Mouse (Mus musculus) cerebellum, postnatal 14 days (tissue): Measurements from ENCODE around the gene Yap1.
A peak's percentile ranks its signal among the peaks of the same experiment; 100 is the strongest.

Source experiments
- DNase-seq, 2 experiments: peaks; one replicate each; pipeline ENCODE4 v3.0.0; 2021; ENCODE audit warnings: mixed read lengths in 2 of 2

Gene Yap1

DNA sequence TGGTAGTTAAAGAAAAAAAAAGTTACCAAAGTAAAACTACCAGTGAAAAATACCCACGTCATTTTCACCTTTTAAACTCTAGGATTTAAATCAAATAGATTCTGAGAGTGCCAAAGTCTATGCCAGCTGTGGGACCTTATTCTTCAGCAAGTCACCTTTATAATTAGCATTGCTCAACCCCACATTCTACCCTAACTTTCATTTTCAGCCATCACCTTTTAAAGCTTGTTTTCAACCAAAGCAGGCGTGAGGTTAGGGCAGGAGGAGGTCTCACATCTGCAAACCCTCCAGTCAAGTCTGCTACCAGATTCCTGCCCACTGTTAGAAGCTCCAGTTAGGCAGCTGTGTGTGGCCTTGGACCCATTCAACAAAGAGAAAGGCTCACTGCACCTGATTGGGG, 32.4 kb downstream of the Yap1 start:
- DNase-seq, result no peak

DNA sequence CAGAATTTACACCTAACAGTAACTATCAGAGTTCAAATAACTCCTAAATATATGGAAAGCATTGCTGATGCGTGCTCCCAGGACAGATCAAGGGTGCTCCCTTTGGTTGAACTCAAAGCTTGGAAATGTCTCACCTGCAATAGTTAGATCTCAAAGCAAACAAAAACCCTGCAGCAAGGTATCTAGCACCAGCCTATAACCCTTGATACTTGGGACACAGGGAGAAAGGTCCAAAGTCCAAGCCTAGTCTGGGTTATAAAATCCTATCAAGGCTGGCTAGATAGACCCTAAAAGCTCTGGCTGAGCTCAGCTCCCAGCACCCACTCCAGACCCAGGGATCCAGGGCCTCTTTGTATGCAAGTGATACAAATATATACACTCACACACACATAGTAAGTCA, 36.4 kb downstream of the Yap1 start:
- DNase-seq, result no peak

DNA sequence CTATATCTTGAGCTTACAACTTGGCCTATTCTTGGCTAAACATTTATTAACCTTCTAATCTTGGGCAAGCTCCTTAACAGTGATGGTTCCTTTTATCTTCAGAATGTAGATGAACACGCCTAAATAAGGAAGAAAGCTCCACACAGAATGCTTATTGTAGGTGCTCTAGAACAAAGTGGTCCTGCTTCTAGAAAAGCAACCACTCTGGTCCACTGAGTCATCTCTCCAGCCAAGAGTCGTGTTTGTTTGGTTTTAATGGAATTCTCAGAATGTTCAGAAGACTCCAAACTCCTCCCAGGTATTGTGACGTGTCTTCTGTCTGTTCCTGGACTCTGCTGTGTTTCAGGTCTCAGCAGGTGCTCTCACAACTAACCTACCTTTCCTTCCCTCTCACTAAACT, 38.8 kb downstream of the Yap1 start:
- no peak for DNase-seq

DNA sequence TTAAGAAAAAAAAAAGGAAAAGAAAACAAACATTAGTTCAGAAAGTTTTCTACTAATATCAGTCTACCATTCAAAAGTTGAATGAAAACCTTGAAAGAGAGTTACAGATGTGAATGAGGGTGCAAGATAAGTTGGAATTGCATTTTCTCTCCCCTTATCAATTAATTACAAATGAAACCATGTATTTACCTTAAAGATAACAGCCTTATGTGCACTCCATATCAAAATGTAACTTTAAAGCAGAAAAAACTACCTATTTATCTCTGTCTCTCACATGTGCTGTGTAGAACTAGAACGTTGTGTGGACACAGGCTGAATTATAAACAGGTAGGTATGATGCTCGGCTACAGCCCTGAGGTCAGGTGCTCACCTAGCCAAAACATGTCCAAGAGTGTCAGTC, 40.5 kb downstream of the Yap1 start:
- DNase-seq, result no peak

DNA sequence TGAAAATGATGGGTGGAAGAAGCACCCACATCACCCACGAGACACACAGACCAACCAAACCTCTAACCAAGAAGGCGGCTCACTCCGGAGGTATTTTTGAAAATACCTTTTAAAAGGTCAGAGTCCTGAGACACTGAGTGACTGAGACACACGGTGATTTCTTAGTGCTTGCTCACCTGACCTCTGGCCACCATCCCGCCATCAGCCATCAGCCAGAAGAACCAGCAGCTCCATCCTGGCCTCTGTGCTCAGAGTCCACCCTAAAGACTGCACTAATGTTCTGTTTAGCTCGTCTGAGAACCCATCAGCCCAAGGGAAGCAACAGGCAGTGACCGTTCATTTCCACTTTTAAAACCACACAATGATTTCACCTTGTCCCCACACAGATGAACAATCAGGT, 41.5 kb downstream of the Yap1 start:
- no peak for DNase-seq

DNA sequence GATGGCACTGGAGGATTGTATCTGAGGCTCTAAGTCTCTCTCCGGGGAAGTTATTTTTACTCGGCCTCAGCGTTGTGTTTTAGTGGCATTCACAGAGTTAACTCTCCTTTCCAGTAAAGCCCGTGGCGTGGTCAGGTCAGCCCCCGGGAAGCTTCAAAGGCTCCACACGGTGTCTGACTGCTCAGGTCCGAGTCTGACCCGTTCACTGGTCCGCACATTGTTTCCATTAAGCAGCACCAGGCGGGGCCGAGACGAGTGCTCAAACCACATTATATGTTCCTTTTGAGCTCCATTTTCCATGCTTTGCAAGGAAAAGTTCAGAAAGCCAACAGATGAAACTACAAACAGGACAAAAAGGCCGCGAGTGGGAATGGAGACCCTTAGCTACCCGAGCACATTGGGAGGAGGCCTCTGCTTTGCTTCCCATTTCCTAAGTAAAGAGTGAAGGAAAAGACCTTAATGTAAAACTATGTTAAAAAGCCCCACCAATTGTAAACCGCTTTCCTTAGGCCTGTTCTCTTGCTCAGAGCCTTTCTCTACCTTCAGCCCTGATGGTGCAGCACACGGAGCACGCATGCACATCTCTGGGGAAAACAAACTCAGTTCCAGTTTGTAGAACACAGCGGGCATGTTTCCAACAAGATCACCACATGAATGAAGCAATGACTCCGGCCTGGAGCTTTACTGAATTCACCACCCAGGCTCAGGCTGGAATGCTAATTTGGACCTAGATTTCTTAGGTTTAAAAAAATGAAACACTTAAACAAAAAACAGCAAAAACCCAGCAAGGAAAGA, 42.8 kb downstream of the Yap1 start:
- DNase-seq, result peak; percentile 44 to 47

DNA sequence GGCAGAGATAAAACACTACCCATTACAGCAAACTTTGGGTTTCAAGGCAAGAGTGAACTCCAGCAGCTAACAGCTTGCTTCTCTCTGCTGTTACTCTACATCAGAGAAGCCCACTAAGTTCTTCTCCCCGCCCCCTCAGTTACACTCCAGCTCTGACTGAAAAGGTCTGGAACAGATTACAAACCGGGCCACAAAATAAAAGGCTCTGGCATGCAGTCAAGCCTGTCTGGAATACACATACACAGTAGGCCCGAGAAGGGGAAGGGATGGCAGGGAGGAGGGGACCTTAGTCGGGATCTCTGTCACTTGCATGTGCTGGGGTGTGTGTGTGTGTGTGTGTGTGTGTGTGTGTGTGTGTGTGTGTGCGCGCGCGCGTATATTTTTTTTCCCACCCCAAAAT, 44.0 kb downstream of the Yap1 start:
- peak; percentile 28 to 43 for DNase-seq

DNA sequence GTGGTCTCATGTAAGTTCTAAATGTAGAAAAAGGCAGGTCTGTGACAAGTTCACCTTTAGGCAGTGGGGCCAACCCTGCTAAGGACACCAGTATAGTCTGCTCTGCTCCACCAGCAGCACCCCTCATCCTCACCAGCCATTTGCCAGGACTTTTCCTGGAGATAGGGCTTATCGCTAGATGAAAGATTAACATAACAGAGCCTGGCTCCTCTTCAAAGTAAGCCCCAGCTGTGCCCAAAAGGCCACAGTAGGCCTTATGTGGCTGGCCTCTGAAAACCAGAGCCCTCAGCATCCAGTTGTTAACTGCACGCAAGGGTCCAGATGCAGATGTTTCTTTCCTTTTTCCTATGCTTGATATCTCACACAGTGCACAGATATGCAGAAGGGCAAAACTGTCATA, 45.1 kb downstream of the Yap1 start:
- no peak for DNase-seq

DNA sequence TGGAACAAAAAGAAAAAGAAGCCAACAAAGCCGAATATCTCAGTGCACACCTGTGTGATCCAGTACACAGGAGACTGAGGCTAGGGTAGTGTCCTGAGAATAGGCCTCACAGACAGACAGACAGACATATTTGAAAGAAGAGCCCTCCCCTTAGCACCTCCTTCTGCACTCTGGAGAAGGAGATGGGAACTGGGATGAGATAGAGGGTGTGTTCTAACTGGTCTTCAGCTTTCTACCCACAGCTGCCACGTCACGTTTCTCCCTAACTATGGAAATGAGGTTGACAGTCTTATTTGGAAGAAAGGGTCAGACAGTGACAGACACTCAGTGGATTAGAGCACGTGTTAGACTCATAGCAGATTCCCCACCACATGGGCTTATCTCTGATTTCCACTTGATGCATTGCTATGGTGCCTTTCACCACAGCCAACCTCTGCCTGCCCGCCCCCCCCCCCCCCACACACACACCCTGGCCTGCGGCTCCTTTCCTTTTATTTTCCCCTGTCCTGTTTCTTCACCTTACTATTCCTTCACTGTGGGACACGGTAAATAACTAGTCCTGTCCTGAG, 46.3 kb downstream of the Yap1 start:
- no peak for DNase-seq

- DNase-seq, result peak; percentile 13 to 59
Measured at GRCm38 (mm10) chr9:7957407-7957806, 47.0 kb downstream of the Yap1 start.

- no peak for DNase-seq
Measured at GRCm38 (mm10) chr9:7956400-7956799, 48.0 kb downstream of the Yap1 start.

DNA sequence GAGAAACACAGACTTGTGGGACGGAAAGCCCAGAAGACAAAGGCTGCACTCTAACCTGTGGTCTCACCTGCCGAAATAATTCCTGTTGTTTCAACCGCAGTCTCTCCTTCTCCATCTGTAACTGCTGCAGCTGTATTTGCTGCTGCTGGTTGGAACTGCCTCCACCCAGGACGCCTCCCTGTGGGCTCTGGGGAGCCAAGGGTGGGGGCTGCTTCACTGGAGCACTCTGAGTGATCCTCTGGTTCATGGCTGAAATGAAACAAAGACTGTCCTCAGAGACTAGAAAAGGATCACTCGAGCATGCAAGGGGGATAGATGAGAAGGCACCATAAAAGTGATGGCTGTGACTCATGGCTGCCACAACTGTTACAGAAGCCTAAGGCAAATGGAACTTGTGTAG, 51.5 kb downstream of the Yap1 start:
- no peak for DNase-seq

DNA sequence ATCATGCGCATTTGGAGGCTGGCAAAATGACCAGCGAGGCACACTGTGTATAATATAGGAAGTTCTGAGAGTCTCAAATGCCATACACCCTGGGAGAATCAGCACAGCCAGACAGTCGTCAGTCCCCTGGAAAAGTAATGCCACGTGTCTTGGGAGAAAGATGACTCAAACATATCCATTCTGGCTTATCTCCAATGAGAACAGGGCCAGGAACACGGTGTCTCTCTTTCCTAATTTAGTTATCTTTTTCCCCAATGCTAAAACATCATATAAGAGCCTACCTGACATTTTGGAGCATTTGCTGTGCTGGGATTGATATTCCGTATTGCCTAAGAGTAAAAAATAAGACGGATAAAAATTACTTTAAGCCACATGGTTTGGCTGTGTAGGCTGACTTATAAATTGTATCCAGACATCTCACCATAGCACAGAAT, 54.2 kb downstream of the Yap1 start:
- no peak for DNase-seq

- DNase-seq, result peak; percentile 32 to 53
Measured at GRCm38 (mm10) chr9:7947946-7948345, 56.5 kb downstream of the Yap1 start.

- no peak for DNase-seq
Measured at GRCm38 (mm10) chr9:7943796-7944462, 60.5 kb downstream of the Yap1 start.

GRCm38 (mm10) chr9:7942701-7943100, 61.7 kb downstream of the Yap1 start:
- DNase-seq, result no peak

GRCm38 (mm10) chr9:7940075-7940474, 64.3 kb downstream of the Yap1 start:
- DNase-seq, result no peak

DNA sequence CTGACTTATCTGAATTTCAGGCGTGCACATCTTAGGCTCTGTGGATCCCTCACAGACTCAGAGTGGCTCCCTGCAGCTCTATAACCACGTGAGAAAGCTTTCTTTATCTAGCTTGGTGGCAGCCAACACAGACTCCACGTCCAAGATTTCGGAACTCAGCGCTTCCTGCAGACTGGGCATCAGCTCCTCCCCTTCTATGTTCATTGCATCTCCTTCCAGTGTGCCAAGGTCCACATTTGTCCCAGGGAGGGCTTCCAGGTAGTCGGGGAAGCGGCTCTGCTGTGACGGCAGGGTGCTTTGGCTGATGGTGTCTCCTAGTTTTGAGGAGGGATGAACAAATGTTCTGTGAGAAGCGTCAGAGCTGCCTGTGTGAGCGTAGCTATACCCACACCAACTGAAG, 70.0 kb downstream of the Yap1 start:
- peak in 1 of 2 experiments; percentile 37 for DNase-seq

DNA sequence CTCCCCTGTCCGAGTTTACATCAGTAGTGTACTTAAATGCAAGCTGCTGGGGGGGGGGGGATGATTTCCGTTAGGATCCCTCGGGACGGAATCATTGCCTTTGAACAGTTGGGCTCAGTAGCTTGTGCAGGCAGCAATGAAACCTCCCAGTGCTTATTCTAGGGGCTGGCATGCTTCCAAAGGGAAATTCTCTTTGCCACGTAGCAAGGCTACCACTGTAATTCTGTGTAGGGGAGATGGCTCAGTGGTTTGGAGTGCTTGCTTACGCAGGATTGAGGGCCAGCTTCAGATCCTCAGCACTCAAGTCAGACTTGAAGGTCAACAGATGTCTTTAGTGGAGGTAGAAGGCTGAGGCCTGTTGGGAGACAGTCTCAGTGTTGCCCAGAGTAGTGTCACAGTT, 74.8 kb downstream of the Yap1 start:
- DNase-seq, result peak; percentile 11 to 12

GRCm38 (mm10) chr9:7928866-7929265, 75.5 kb downstream of the Yap1 start:
- DNase-seq, result no peak

DNA sequence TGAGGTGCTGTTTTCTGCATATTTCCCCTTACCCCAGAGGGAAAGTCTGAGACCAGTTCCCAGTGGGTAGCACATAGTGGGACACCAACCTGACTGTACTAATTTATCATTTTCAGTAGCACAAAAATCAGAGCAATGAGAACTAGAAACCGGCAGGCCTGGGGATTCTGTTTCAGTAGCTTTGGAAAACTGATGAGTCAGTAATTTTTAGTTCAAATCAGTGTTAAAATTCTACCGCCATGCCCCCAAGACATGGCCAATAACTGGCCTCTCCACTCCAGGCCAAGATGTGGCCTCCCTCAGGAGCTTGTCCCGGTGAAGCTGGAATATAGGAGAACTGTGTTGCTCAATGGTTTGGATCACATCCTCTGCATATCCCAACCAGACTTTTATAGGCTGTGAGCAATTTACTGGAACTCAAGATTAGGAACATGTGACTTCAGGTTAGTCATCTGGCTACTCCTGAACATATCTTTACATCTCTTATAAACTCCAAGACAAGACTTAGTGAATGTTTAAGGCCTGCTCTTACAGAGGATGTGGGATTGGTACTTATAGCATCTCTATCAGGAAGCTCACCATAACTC, 76.1 kb downstream of the Yap1 start:
- no peak for DNase-seq

GRCm38 (mm10) chr9:7914925-7915324, 89.5 kb downstream of the Yap1 start:
- DNase-seq, result no peak

DNA sequence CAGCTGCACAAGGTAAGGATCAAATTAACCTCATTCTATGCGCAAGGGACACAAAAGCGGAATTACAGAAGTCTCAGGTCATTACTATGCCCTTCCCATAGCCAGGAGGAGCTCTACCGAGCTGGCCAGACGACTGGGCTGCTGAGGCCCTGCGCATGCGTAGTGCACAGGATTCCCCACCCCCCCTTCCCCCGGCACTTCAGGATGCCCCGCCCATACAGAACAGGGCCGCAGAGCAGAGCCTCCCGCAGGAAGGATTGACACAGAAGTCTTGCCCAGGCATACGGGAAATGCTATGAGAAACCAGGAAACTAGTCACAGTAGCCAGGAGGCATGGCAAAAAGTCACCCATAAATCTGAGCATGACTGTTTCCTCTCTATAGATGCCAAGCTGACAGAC, 89.9 kb downstream of the Yap1 start:
- peak; percentile 61 for DNase-seq

- DNase-seq, result peak in 1 of 2 experiments; percentile 10
Measured at GRCm38 (mm10) chr9:7913953-7914352, 90.4 kb downstream of the Yap1 start.
